Mouse (Mus musculus) brown adipose tissue, adult 24 weeks (tissue): ENCODE measurements around the gene Atl3. TPM values are rescaled to one million over a fixed set of nuclear protein-coding genes. Genes with fewer than 3 reads are reported as not detected.

Source experiments
- polyA plus RNA-seq: library from polyadenylated mRNA; stranded (reverse); fragments of >200 nt; gene quantifications from 2 replicates; pipeline ENCODE4 v1.2.4, GENCODE M21; 2012; ENCODE audit not compliant: missing spikeins, insufficient read depth, insufficient read length

The Atl3 gene
- polyA plus RNA-seq, 1 experiment: 73.5 TPM

Other genes with a start within 250 kb of the Atl3 start
- gene Rcor2, start 226.7 kb upstream of the Atl3 start, polyA plus RNA-seq: 1.0 and 7.8 TPM in 2 replicates
- gene Mark2, start 152.2 kb upstream of the Atl3 start, polyA plus RNA-seq: 24.1 and 35.4 TPM in 2 replicates
- 5.8 and 6.3 TPM in 2 replicates for gene Spindoc, start 111.0 kb upstream of the Atl3 start, polyA plus RNA-seq
- 7.6 and 8.3 TPM in 2 replicates for gene 2700081O15Rik, start 76.4 kb upstream of the Atl3 start, polyA plus RNA-seq
- 197 and 218 TPM in 2 replicates for gene Rtn3, start 10.8 kb upstream of the Atl3 start, polyA plus RNA-seq
- gene Pla2g16, start 63.4 kb downstream of the Atl3 start, polyA plus RNA-seq: 368 and 573 TPM in 2 replicates
- gene Lgals12, start 113.2 kb downstream of the Atl3 start, polyA plus RNA-seq: 78.7 and 93.6 TPM in 2 replicates
- gene Hrasls5, start 118.5 kb downstream of the Atl3 start, polyA plus RNA-seq: 2.6 TPM in 1 of 2 replicates, not detected in the other
- gene Slc22a19, start 217.3 kb downstream of the Atl3 start, polyA plus RNA-seq: not detected in 2 replicates